Mouse (Mus musculus) adrenal gland, adult 18-20 months (tissue): ENCODE results near the gene Pkd1. TPM values are rescaled to one million over a fixed set of nuclear protein-coding genes. Genes with fewer than 3 reads are reported as not detected.
A peak's percentile ranks its signal among the peaks of the same experiment; 100 is the strongest.

ENCODE experiments used
- DNase-seq, 2 experiments: peaks; one replicate each; pipeline ENCODE4 v3.0.0; 2021 to 2022; ENCODE audit warnings: low spot score in 2 of 2
- total RNA-seq, 2 experiments: library from RNA; stranded (reverse); gene quantifications; 1 replicate in 1 of 2; 2 replicates in 1 of 2; pipeline ENCODE4 v1.2.3; 2021

The Pkd1 gene
- total RNA-seq, 2 experiments from 2014 or later: 37.9 to 38.2 TPM

GRCm38 (mm10) chr17:24565092-24565491, 15.5 kb downstream of the Pkd1 start:
- DNase-seq: no peak

- no peak for DNase-seq
These were observed 16.2 kb downstream of the Pkd1 start for GRCm38 (mm10) chr17:24565792-24566191.

GRCm38 (mm10) chr17:24567034-24567779, 17.6 kb downstream of the Pkd1 start:
- peak in 1 of 2 experiments; percentile 40 for DNase-seq

- DNase-seq: no peak
These were observed 20.2 kb downstream of the Pkd1 start for GRCm38 (mm10) chr17:24569837-24570236.

- DNase-seq: no peak
These were observed 23.1 kb downstream of the Pkd1 start for GRCm38 (mm10) chr17:24572651-24573245.

GRCm38 (mm10) chr17:24573811-24574210, 24.2 kb downstream of the Pkd1 start:
- no peak for DNase-seq

- DNase-seq: no peak
These were observed 29.9 kb downstream of the Pkd1 start for GRCm38 (mm10) chr17:24579532-24579931.

- DNase-seq: no peak
These were observed 30.7 kb downstream of the Pkd1 start for GRCm38 (mm10) chr17:24580287-24580686.

- no peak for DNase-seq
These were observed 34.2 kb downstream of the Pkd1 start for GRCm38 (mm10) chr17:24583599-24584460.

GRCm38 (mm10) chr17:24584520-24584919, 34.9 kb downstream of the Pkd1 start:
- DNase-seq: no peak

GRCm38 (mm10) chr17:24586532-24586931, 36.9 kb downstream of the Pkd1 start:
- DNase-seq: no peak

GRCm38 (mm10) chr17:24590943-24591342, 41.3 kb downstream of the Pkd1 start:
- DNase-seq: no peak

- no peak for DNase-seq
These were observed 42.1 kb downstream of the Pkd1 start for GRCm38 (mm10) chr17:24591695-24592094.

- DNase-seq: no peak
These were observed 43.6 kb downstream of the Pkd1 start for GRCm38 (mm10) chr17:24593248-24593647.

- DNase-seq: no peak
These were observed 44.6 kb downstream of the Pkd1 start for GRCm38 (mm10) chr17:24593992-24594890.

- DNase-seq: no peak
These were observed 45.8 kb downstream of the Pkd1 start for GRCm38 (mm10) chr17:24595126-24596072.

- no peak for DNase-seq
These were observed 46.4 kb downstream of the Pkd1 start for GRCm38 (mm10) chr17:24596073-24596466.

- no peak for DNase-seq
These were observed 47.0 kb downstream of the Pkd1 start for GRCm38 (mm10) chr17:24596471-24597183.

- no peak for DNase-seq
These were observed 48.4 kb downstream of the Pkd1 start for GRCm38 (mm10) chr17:24597989-24598388.
